In the genomic region with DNA sequence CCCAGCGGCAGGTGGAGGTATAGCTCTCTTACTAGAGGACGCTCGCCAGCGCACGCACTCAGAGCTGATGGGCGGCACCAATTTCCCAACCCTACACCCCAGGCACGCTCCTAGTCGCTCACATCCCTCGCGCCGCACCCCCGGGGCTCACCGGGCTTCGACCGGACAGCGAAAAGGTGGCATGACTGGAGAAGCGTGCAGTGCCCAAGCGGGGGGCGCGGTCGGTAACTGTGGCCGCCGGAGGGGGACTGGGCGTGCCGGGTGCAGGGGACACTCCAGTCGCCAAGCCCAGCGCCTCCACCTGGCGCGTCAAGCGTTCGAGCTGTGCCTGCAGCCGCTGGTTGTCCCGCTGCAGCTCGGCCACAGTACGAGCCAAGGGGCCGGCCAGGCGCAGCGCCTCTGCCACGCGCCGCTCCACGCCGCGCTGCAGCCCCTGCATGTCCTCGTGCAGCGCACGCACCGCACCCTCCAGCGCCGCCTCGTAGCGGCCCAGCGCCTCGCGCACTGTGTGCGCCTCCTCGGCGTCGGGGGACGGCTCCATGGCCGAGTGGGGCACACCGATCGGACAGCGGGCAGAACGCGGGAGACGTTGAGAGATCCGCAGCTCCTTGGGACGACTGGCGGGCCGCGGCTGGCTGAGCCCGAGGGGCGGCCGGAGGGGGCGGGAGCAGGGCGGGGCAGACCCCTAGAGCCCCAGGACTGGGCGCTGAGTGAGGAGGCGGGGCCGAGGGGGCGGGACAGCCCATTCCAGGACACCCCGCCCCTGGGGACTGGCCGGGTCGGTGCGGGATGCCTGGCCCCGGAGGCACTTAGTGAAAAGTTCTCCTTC, we compare ENCODE assay signal across 8 mouse cellular contexts. TPM values are rescaled to one million over a fixed set of nuclear protein-coding genes. Genes with fewer than 3 reads are reported as not detected.
DNase-seq lines count a peak whose midpoint lies in the region; ATAC-seq and TF ChIP-seq lines count a peak whose summit lies in the region.

A gene (minus strand): TSS at position 621 of the 829 bp plus-strand sequence.

- peak within 1 kb of the TSS; percentile 68 for H3K9ac ChIP-seq in forebrain, embryonic 13.5 days
- peak within 1 kb of the TSS; percentile 66 for H3K9ac ChIP-seq in heart, postnatal 0 days (replicated peaks; ENCODE audit: low read depth, low read length)
- H3K9ac ChIP-seq in lung, embryonic 14.5 days: peak within 1 kb of the TSS; percentile 87

- ATAC-seq in erythroblast, adult 5-6 weeks (replicated peaks; ENCODE audit: low FRiP score, poor library complexity, severe bottlenecking): no peak
- ATAC-seq in forebrain, embryonic 13.5 days: peak; percentile 91
- ATAC-seq in heart, postnatal 0 days (ENCODE audit: insufficient read depth, low read depth): peak; percentile 88
- peak; percentile 94 for ATAC-seq in lung, embryonic 14.5 days (ENCODE audit: insufficient read depth)

- DNase-seq in heart, postnatal 0 days (ENCODE audit: low spot score): peak; percentile 87
- peak; percentile 94 to 97 for DNase-seq in kidney, postnatal 25 days
- peak; percentile 96 for DNase-seq in lung, embryonic 14.5 days
- peak; percentile 85 for DNase-seq in ovary, adult 18-20 months (ENCODE audit: low spot score)
- peak; percentile 51 for DNase-seq in thymus, postnatal 14 days

- under 1% methylated on average over 83 of the region's 86 CpGs for WGBS in forebrain, embryonic 13.5 days
- under 1% methylated on average over 84 of the region's 86 CpGs for WGBS in heart, postnatal 0 days
- WGBS in lung, embryonic 14.5 days: under 1% methylated on average over 82 of the region's 86 CpGs

- no peaks in the 10 kb centered on the region for H3K36me3 ChIP-seq in erythroblast, embryonic 14.5 days (ENCODE audit: control insufficient read depth)
- H3K36me3 ChIP-seq in forebrain, embryonic 13.5 days (ENCODE audit: poor library complexity, severe bottlenecking): no peaks in the 10 kb centered on the region
- H3K36me3 ChIP-seq in heart, postnatal 0 days (replicated peaks; ENCODE audit: control insufficient read depth, insufficient read depth, low read length): no peaks in the 10 kb centered on the region
- 0 out of 2 replicates have a peak, but pooled peaks cover 5% of the 10 kb centered on the region for H3K36me3 ChIP-seq in lung, embryonic 14.5 days (ENCODE audit: insufficient read depth)

- TF ChIP-seq CTCF in heart, postnatal 0 days (IDR thresholded peaks at IDR 0.05; ENCODE audit: low read depth): peak; percentile 54
- TF ChIP-seq CTCF in lung, embryonic 14.5 days (IDR thresholded peaks at IDR 0.05; ENCODE audit: low read depth): peak; percentile 61

- H3K4me2 ChIP-seq in forebrain, embryonic 13.5 days: peak within 1 kb of the TSS; percentile 99
- H3K4me2 ChIP-seq in heart, postnatal 0 days (ENCODE audit: low read depth, low read length): peak within 1 kb of the TSS; percentile 92
- H3K4me2 ChIP-seq in lung, embryonic 14.5 days: peak within 1 kb of the TSS; percentile 97

- peaks cover 62% of the 10 kb centered on the region for H3K4me1 ChIP-seq in erythroblast, embryonic 14.5 days (ENCODE audit: control insufficient read depth)
- peaks cover 15% of the 10 kb centered on the region for H3K4me1 ChIP-seq in forebrain, embryonic 13.5 days
- peaks cover 68% of the 10 kb centered on the region for H3K4me1 ChIP-seq in heart, postnatal 0 days (ENCODE audit: control insufficient read depth, insufficient read depth)
- H3K4me1 ChIP-seq in lung, embryonic 14.5 days (ENCODE audit: insufficient read depth): peaks cover 23% of the 10 kb centered on the region

- peaks cover 26% of the 10 kb centered on the region for H3K27me3 ChIP-seq in erythroblast, embryonic 14.5 days (ENCODE audit: control insufficient read depth)
- peaks cover 35% of the 10 kb centered on the region for H3K27me3 ChIP-seq in forebrain, embryonic 13.5 days
- no peaks in the 10 kb centered on the region for H3K27me3 ChIP-seq in heart, postnatal 0 days (ENCODE audit: control insufficient read depth, insufficient read depth, low read length)
- H3K27me3 ChIP-seq in lung, embryonic 14.5 days (ENCODE audit: insufficient read depth, low read length): no peaks in the 10 kb centered on the region

- TF ChIP-seq EP300 in heart, postnatal 0 days (IDR thresholded peaks at IDR 0.05; ENCODE audit: low read depth): no peak

- H3K4me3 ChIP-seq in erythroblast, embryonic 14.5 days (replicated peaks): peak within 1 kb of the TSS; percentile 61
- peak within 1 kb of the TSS; percentile 58 for H3K4me3 ChIP-seq in forebrain, embryonic 13.5 days
- H3K4me3 ChIP-seq in heart, postnatal 0 days (ENCODE audit: low read depth, low read length): peak within 1 kb of the TSS; percentile 82
- peak within 1 kb of the TSS; percentile 94 for H3K4me3 ChIP-seq in lung, embryonic 14.5 days (ENCODE audit: low read depth, low read length)

- no peak within 1 kb of the TSS for H3K27ac ChIP-seq in forebrain, embryonic 13.5 days
- peak within 1 kb of the TSS; percentile 86 for H3K27ac ChIP-seq in heart, postnatal 0 days (ENCODE audit: low read depth)
- peak within 1 kb of the TSS; percentile 92 for H3K27ac ChIP-seq in lung, embryonic 14.5 days (ENCODE audit: low read depth)

- H3K9me3 ChIP-seq in erythroblast, embryonic 14.5 days (ENCODE audit: control insufficient read depth, low read length): no peaks in the 10 kb centered on the region
- H3K9me3 ChIP-seq in forebrain, embryonic 13.5 days (replicated peaks): no peaks in the 10 kb centered on the region
- no peaks in the 10 kb centered on the region for H3K9me3 ChIP-seq in heart, postnatal 0 days (replicated peaks; ENCODE audit: control insufficient read depth, low read length)
- no peaks in the 10 kb centered on the region for H3K9me3 ChIP-seq in lung, embryonic 14.5 days (ENCODE audit: low read depth, low read length)

RNA-seq across cellular contexts. Expression of the gene that starts here (rescaled TPM):
- polyA plus RNA-seq in erythroblast, embryonic 14.5 days (2012): 0.01 TPM in 1 of 2 replicates, not detected in the other
- total RNA-seq in erythroblast, adult 5-6 weeks (2015; ENCODE audit: low replicate concordance): not detected in 2 replicates
- total RNA-seq in erythroblast, adult 5-6 weeks (2017; ENCODE audit: low replicate concordance): not detected in 2 replicates
- polyA plus RNA-seq in forebrain, embryonic 13.5 days (2015; fragmentation: Nextera tagmentation; extraction: Ambion mirVana): 2.2 and 2.6 TPM in 2 replicates
- 88.5 and 93.0 TPM in 2 replicates for total RNA-seq in heart, postnatal 0 days (2014; rRNA removed; ENCODE audit: low replicate concordance)
- polyA plus RNA-seq in heart, postnatal 0 days (2015; fragmentation: Nextera tagmentation; extraction: Ambion mirVana): 72.9 and 79.2 TPM in 2 replicates
- polyA plus RNA-seq in lung, embryonic 14.5 days (2014; fragmentation: Nextera tagmentation; extraction: Ambion mirVana): 107 and 122 TPM in 2 replicates

Comparison
In these comparisons a context has a peak if more than half of its experiments do, and no peak if none do; other contexts are left out.
1. RNA of the gene that starts here (total RNA-seq): 88.5 to 93.0 TPM in heart, postnatal 0 days; not detected in erythroblast, adult 5-6 weeks; every median in the first group is over 10 times any median in the second.
2. RNA of the gene that starts here (polyA plus RNA-seq): 107 to 122 TPM in lung, embryonic 14.5 days and 72.9 to 79.2 TPM in heart, postnatal 0 days; 2.2 to 2.6 TPM in forebrain, embryonic 13.5 days and 0.01 TPM in erythroblast, embryonic 14.5 days; every median in the first group is over 10 times any median in the second.
3. Peak in every context shown above with its lines, with median percentiles within 50 percentile points of each other: H3K4me3 ChIP-seq, H3K4me2 ChIP-seq, H3K9ac ChIP-seq and DNase-seq.